Mouse (Mus musculus) CH12F3 (cell line): ENCODE data around the gene Csk.

ENCODE experiments used
- in situ Hi-C: fragments of 300-500 bp; cut with MboI; formaldehyde crosslinking; loops from 2 replicates; pipeline ENCODE4 v1.14.3; 2020; ENCODE audit warnings: low sequenced_read_pairs

Csk gene

GRCm38 (mm10) chr9:57606139-57606851, 47.1 kb downstream of the Csk start, which contains the start of gene Cplx3:
TSS of gene Cplx3 (minus strand) at chr9:57606281.
- in situ Hi-C loops, result no loop called here

GRCm38 (mm10) chr9:57605503-57605902, 47.9 kb downstream of the Csk start:
- in situ Hi-C loops, result no loop called here

- in situ Hi-C loops, result no loop called here
These were observed 48.6 kb downstream of the Csk start for GRCm38 (mm10) chr9:57604875-57605274.

- in situ Hi-C loops, result no loop called here
These were observed 51.3 kb downstream of the Csk start for GRCm38 (mm10) chr9:57602098-57602497.

GRCm38 (mm10) chr9:57601353-57601706, 52.1 kb downstream of the Csk start:
- in situ Hi-C loops, result no loop called here

- in situ Hi-C loops, result no loop called here
These were observed 52.6 kb downstream of the Csk start for GRCm38 (mm10) chr9:57600620-57601352.

GRCm38 (mm10) chr9:57598851-57599563, 54.4 kb downstream of the Csk start:
- in situ Hi-C loops, result no loop called here

GRCm38 (mm10) chr9:57597929-57598382, 55.5 kb downstream of the Csk start:
- in situ Hi-C loops, result no loop called here

- in situ Hi-C loops, result no loop called here
These were observed 56.2 kb downstream of the Csk start for GRCm38 (mm10) chr9:57597265-57597664.

- in situ Hi-C loops, result no loop called here
These were observed 59.3 kb downstream of the Csk start for GRCm38 (mm10) chr9:57594174-57594509.

GRCm38 (mm10) chr9:57593454-57594173, 59.8 kb downstream of the Csk start:
- in situ Hi-C loops, result no loop called here

- in situ Hi-C loops, result no loop called here
These were observed 62.7 kb downstream of the Csk start for GRCm38 (mm10) chr9:57590726-57591125.

- in situ Hi-C loops, result no loop called here
These were observed 64.0 kb downstream of the Csk start, which contains the start of gene Ulk3 for GRCm38 (mm10) chr9:57589224-57590126. TSS of gene Ulk3 (plus strand) at chr9:57589452.

GRCm38 (mm10) chr9:57584991-57585390, 68.4 kb downstream of the Csk start:
- in situ Hi-C loops, result no loop called here

- in situ Hi-C loops, result no loop called here
These were observed 76.1 kb downstream of the Csk start for GRCm38 (mm10) chr9:57577144-57577849.
